Mouse (Mus musculus): ENCODE data around the gene Atp6v0e. TPM values are rescaled to one million over a fixed set of nuclear protein-coding genes. Genes with fewer than 3 reads are reported as not detected.

Gene Atp6v0e
- total and polyA plus RNA-seq, 3 experiments = 190 to 422 (median 226) TPM

GRCm38 (mm10) chr17:26625521-26626010 lies 37.5 kb upstream of the Atp6v0e start:
- Histone ChIP-seq H3K36me3 (replicated peaks in 1 of 2; ENCODE audit: control insufficient read depth in 1 of 2, insufficient read depth in 1 of 2, low read length in 1 of 2) (peaks cover 69 to 94% of the 10 kb centered on the region in 2 experiments), H3K27me3 (replicated peaks) (no peaks in the 10 kb centered on the region), H3K4me2 (ENCODE audit: insufficient read depth, low read depth, poor library complexity, severe bottlenecking) (no peak overlapping the region), H3K27ac (ENCODE audit: insufficient read depth, low read depth) (no peak overlapping the region), H3K79me2 (replicated peaks; ENCODE audit: control insufficient read depth, extremely low read depth, insufficient read depth, poor library complexity, severe bottlenecking) (no peaks in the 10 kb centered on the region), H3K4me3 (replicated peaks in 1 of 3; ENCODE audit: low read depth in 2 of 3, low read length in 2 of 3, poor library complexity in 1 of 3) (no peak overlapping the region), H3K9me3 (replicated peaks; ENCODE audit: low read length) (no peaks in the 10 kb centered on the region), H3K9ac (ENCODE audit: insufficient read depth, low read depth) (no peak overlapping the region), H3K4me1 (ENCODE audit: control insufficient read depth in 1 of 2, insufficient read depth in 2 of 2) (peaks cover 3 to 20% of the 10 kb centered on the region in 2 experiments; a peak in 3 of 4 replicates)
- dilution Hi-C loops (cut with MboI; ENCODE audit: extremely low pct_ligation_motif_present, extremely low pct_unique_long_range_greater_than_20kb, low sequenced_read_pairs) (no loop called here), in situ Hi-C loops (cut with MboI; ENCODE audit: low pct_ligation_motif_present, low pct_unique_long_range_greater_than_20kb, low sequenced_read_pairs) (loop anchor here (25.0 kb wide), 1 partner anchor 338 kb away; no protein-coding TSS in a partner anchor)
- TF ChIP-seq NELFE (IDR thresholded peaks at IDR 0.05; ENCODE audit: low read depth, low read length) = no peak
- TF ChIP-seq HCFC1 (IDR thresholded peaks at IDR 0.05; ENCODE audit: low read depth, low read length) = no peak
- TF ChIP-seq EP300 (IDR thresholded peaks at IDR 0.05; ENCODE audit: low read length) = no peak
- TF ChIP-seq ETS1 (conservative IDR thresholded peaks at IDR 0.05; ENCODE audit: low read depth, low read length) = no peak
- no peak for TF ChIP-seq GABPA (IDR thresholded peaks at IDR 0.05; ENCODE audit: insufficient replicate concordance, low read depth, low read length)
- TF ChIP-seq MAFK (IDR thresholded peaks at IDR 0.05; ENCODE audit: insufficient replicate concordance, low read length) = no peak
- no peak for TF ChIP-seq JUND (conservative IDR thresholded peaks at IDR 0.05; ENCODE audit: low read depth, low read length)
- TF ChIP-seq POLR2A (IDR thresholded peaks at IDR 0.05; ENCODE audit: low read depth, low read length) = no peak
- TF ChIP-seq ZNF384 (IDR thresholded peaks at IDR 0.05; ENCODE audit: low read depth, low read length) = no peak
- TF ChIP-seq PAX5 (IDR thresholded peaks at IDR 0.05; ENCODE audit: low read length) = no peak
- TF ChIP-seq CHD1 (IDR thresholded peaks at IDR 0.05; ENCODE audit: low read depth, low read length) = no peak
- TF ChIP-seq POLR2AphosphoS2 (IDR thresholded peaks at IDR 0.05; ENCODE audit: low read depth, low read length) = no peak
- DNase-seq (ENCODE audit: extremely low read depth) = no peak

- in situ Hi-C loops (cut with MboI; ENCODE audit: low pct_ligation_motif_present, low pct_unique_long_range_greater_than_20kb, low sequenced_read_pairs) = loop anchor here (25.0 kb wide), 1 partner anchor 341 kb away; no protein-coding TSS in a partner anchor
- no peaks in the 10 kb centered on the region for H3K9me3 ChIP-seq (replicated peaks; ENCODE audit: low read length)
- H3K4me3 ChIP-seq (replicated peaks in 1 of 3; ENCODE audit: low read depth in 2 of 3, low read length in 2 of 3, poor library complexity in 1 of 3) = no peak overlapping the region
- H3K4me1 ChIP-seq (ENCODE audit: control insufficient read depth in 1 of 2, insufficient read depth in 2 of 2) = 0 out of 4 replicates have a peak, but pooled peaks cover 0 to under 1% of the 10 kb centered on the region in 2 experiments
- H3K36me3 ChIP-seq (replicated peaks in 1 of 2; ENCODE audit: control insufficient read depth in 1 of 2, insufficient read depth in 1 of 2, low read length in 1 of 2) = peaks cover 76 to 97% of the 10 kb centered on the region in 2 experiments
- dilution Hi-C loops (cut with MboI; ENCODE audit: extremely low pct_ligation_motif_present, extremely low pct_unique_long_range_greater_than_20kb, low sequenced_read_pairs) = no loop called here
- no peak for TF ChIP-seq E2F4 (IDR thresholded peaks at IDR 0.05; ENCODE audit: insufficient replicate concordance, low read depth, low read length)
- TF ChIP-seq SMC3 (IDR thresholded peaks at IDR 0.05; ENCODE audit: low read depth, low read length) = peak; percentile 45
- peak in 1 of 2 experiments; percentile 31; a peak in 1 of 4 replicates for TF ChIP-seq CTCF (conservative IDR thresholded peaks at IDR 0.05 in 1 of 2, IDR thresholded peaks at IDR 0.05 in 1 of 2; ENCODE audit: low read depth in 2 of 2, low read length in 2 of 2)
- H3K27me3 ChIP-seq (replicated peaks) = no peaks in the 10 kb centered on the region
- no peak overlapping the region for H3K9ac ChIP-seq (ENCODE audit: insufficient read depth, low read depth)
- H3K27ac ChIP-seq (ENCODE audit: insufficient read depth, low read depth) = no peak overlapping the region
- DNase-seq (ENCODE audit: extremely low read depth) = no peak
- H3K79me2 ChIP-seq (replicated peaks; ENCODE audit: control insufficient read depth, extremely low read depth, insufficient read depth, poor library complexity, severe bottlenecking) = no peaks in the 10 kb centered on the region
- H3K4me2 ChIP-seq (ENCODE audit: insufficient read depth, low read depth, poor library complexity, severe bottlenecking) = no peak overlapping the region
These were observed 34.6 kb upstream of the Atp6v0e start for GRCm38 (mm10) chr17:26628479-26628878.
